Comparison of ENCODE assay signal across 22 mouse cellular contexts in genomic region chr1:86569292-86569860, GRCm38 (mm10).
"Had no signal": no experiment of that assay in that cellular context is flagged by ENCODE, and none has a peak within 500 bp of the region (broad histone marks: within the 10 kb centered on the region; RNA-seq: fewer than 3 reads in every experiment).

No protein-coding gene starts in this region.

- H3K27me3 ChIP-seq: liver, embryonic 15.5 days; lung, embryonic 15.5 days; midbrain, embryonic 12.5 days; neural tube, embryonic 13.5 days; neural tube, embryonic 15.5 days had no signal

- H3K4me3 ChIP-seq: liver, embryonic 15.5 days; lung, embryonic 15.5 days; midbrain, embryonic 10.5 days; midbrain, embryonic 12.5 days; myocyte; neural tube, embryonic 13.5 days; neural tube, embryonic 15.5 days had no signal

- H3K4me2 ChIP-seq: liver, embryonic 15.5 days; lung, embryonic 15.5 days; midbrain, embryonic 12.5 days; neural tube, embryonic 13.5 days; neural tube, embryonic 15.5 days had no signal

- H3K27ac ChIP-seq: liver, embryonic 15.5 days; lung, embryonic 15.5 days; midbrain, embryonic 10.5 days; midbrain, embryonic 12.5 days; neural tube, embryonic 13.5 days; neural tube, embryonic 15.5 days had no signal

- H3K9me3 ChIP-seq: liver, embryonic 15.5 days; lung, embryonic 15.5 days; midbrain, embryonic 10.5 days; midbrain, embryonic 12.5 days; neural tube, embryonic 13.5 days; neural tube, embryonic 15.5 days had no signal

- H3K4me1 ChIP-seq: lung, embryonic 15.5 days; midbrain, embryonic 10.5 days; midbrain, embryonic 12.5 days; neural tube, embryonic 13.5 days; neural tube, embryonic 15.5 days had no signal

- DNase-seq: liver, postnatal 0 days; lung, adult 2 months; lung, postnatal 14 days; lung, postnatal 36 days; midbrain, embryonic 14.5 days; retina, postnatal 1 day; right cerebral cortex, adult 18-20 months; right cerebral cortex, postnatal 25 days; right cerebral cortex, postnatal 4 days; spleen, adult 18-20 months; thymus, adult 18-20 months; thymus, postnatal 14 days; thymus, postnatal 36 days had no signal

- H3K9ac ChIP-seq: liver, embryonic 15.5 days; liver, postnatal 0 days; lung, embryonic 15.5 days; midbrain, embryonic 12.5 days; neural tube, embryonic 13.5 days; neural tube, embryonic 15.5 days had no signal

- ATAC-seq: lung, postnatal 0 days; midbrain, embryonic 16.5 days had no signal
